22 mouse cellular contexts compared by ENCODE assay signal in genomic region chr5:82142063-82142462, GRCm38 (mm10).
DNase-seq lines count a peak whose midpoint lies in the region; ATAC-seq and TF ChIP-seq lines count a peak whose summit lies in the region.
"Had no signal": no experiment of that assay in that cellular context is flagged by ENCODE, and none has a peak within 500 bp of the region (broad histone marks: within the 10 kb centered on the region; RNA-seq: fewer than 3 reads in every experiment).

No protein-coding gene starts in this region.

- TF ChIP-seq CTCF in heart, postnatal 0 days (IDR thresholded peaks at IDR 0.05; ENCODE audit: low read depth), result no peak
- no peak for TF ChIP-seq CTCF in liver, adult 2 months (IDR thresholded peaks at IDR 0.05; ENCODE audit: low read depth, low read length)

- no peaks in the 10 kb centered on the region for H3K79me2 ChIP-seq in liver, adult 2 months (ENCODE audit: control insufficient read depth, insufficient read depth, low read length)

- no peak overlapping the region for H3K9ac ChIP-seq in heart, postnatal 0 days (replicated peaks; ENCODE audit: low read depth, low read length)
- H3K9ac ChIP-seq in kidney, embryonic 14.5 days (ENCODE audit: low read depth, low read length), result no peak overlapping the region
- H3K9ac ChIP-seq in liver, adult 2 months (ENCODE audit: low read depth, low read length), result no peak overlapping the region
- H3K9ac ChIP-seq: forebrain, embryonic 13.5 days; forebrain, postnatal 0 days; hindbrain, embryonic 14.5 days had no signal

- 74% methylated on average over 1 of the region's 1 CpGs for WGBS in heart, postnatal 0 days
- 96% methylated on average over 1 of the region's 1 CpGs for WGBS in kidney, embryonic 14.5 days
- WGBS in liver, adult 2 months, result 86% methylated on average over 1 of the region's 1 CpGs

- H3K4me1 ChIP-seq in heart, postnatal 0 days (ENCODE audit: control insufficient read depth, insufficient read depth), result no peaks in the 10 kb centered on the region
- H3K4me1 ChIP-seq in kidney, embryonic 14.5 days (ENCODE audit: control insufficient read depth, insufficient read depth, low read length), result no peaks in the 10 kb centered on the region
- no peaks in the 10 kb centered on the region for H3K4me1 ChIP-seq in liver, adult 2 months (ENCODE audit: control insufficient read depth, insufficient read depth, low read length)
- H3K4me1 ChIP-seq: embryonic facial prominence, embryonic 10.5 days; forebrain, embryonic 13.5 days; hindbrain, embryonic 10.5 days had no signal

- no peak overlapping the region for H3K4me3 ChIP-seq in heart, postnatal 0 days (ENCODE audit: low read depth, low read length)
- no peak overlapping the region for H3K4me3 ChIP-seq in kidney, embryonic 14.5 days (ENCODE audit: low read length)
- H3K4me3 ChIP-seq in liver, adult 2 months (ENCODE audit: insufficient read depth, low read depth, low read length), result no peak overlapping the region
- H3K4me3 ChIP-seq: embryonic facial prominence, embryonic 10.5 days; forebrain, embryonic 13.5 days; gastrocnemius, adult 2 months; hindbrain, embryonic 10.5 days had no signal

- H3K9me3 ChIP-seq in heart, postnatal 0 days (replicated peaks; ENCODE audit: control insufficient read depth, low read length), result 0 out of 2 replicates have a peak, but pooled peaks cover 5% of the 10 kb centered on the region
- H3K9me3 ChIP-seq in kidney, embryonic 14.5 days (ENCODE audit: control insufficient read depth, low read length), result no peaks in the 10 kb centered on the region
- H3K9me3 ChIP-seq: embryonic facial prominence, embryonic 10.5 days; forebrain, embryonic 13.5 days; G1E had no signal

- no peak for TF ChIP-seq EP300 in heart, postnatal 0 days (IDR thresholded peaks at IDR 0.05; ENCODE audit: low read depth)

- intact Hi-C loops in heart, postnatal 25 days (cut with DNase I), result no loop called here

- DNase-seq in heart, adult 18-20 months, result peak; percentile 4 to 5
- no peak for DNase-seq in heart, postnatal 25 days (ENCODE audit: low spot score)
- peak; percentile 32 for DNase-seq in heart, postnatal 0 days (ENCODE audit: low spot score)
- no peak for DNase-seq in heart, postnatal 4 days
- DNase-seq in kidney, adult 8-10 months, result peak; percentile 5 to 52
- DNase-seq in liver, adult 2 months (ENCODE audit: extremely low read depth, low read depth, low spot score), result peak; percentile 23
- DNase-seq in liver, result no peak
- DNase-seq: adrenal gland, adult 8-10 months; adrenal gland, postnatal 36 days; B cell, adult 2 months; cerebellum, adult 2 months; cerebellum, postnatal 10 days; forebrain, postnatal 0 days; gastrocnemius, adult 2 months; gastrocnemius, postnatal 25 days had no signal

- TF ChIP-seq POLR2A in liver, adult 2 months (IDR thresholded peaks at IDR 0.05; ENCODE audit: extremely low read depth, insufficient read depth, low read length), result no peak

- H3K27ac ChIP-seq in heart, postnatal 0 days (ENCODE audit: low read depth), result no peak overlapping the region
- no peak overlapping the region for H3K27ac ChIP-seq in kidney, embryonic 14.5 days (ENCODE audit: low read depth, low read length)
- no peak overlapping the region for H3K27ac ChIP-seq in liver, adult 2 months (replicated peaks; ENCODE audit: insufficient read depth, low read depth, low read length)
- H3K27ac ChIP-seq: embryonic facial prominence, embryonic 10.5 days; forebrain, embryonic 13.5 days; gastrocnemius, adult 2 months; hindbrain, embryonic 10.5 days; hindbrain, embryonic 14.5 days had no signal

- no peaks in the 10 kb centered on the region for H3K27me3 ChIP-seq in heart, postnatal 0 days (ENCODE audit: control insufficient read depth, insufficient read depth, low read length)
- H3K27me3 ChIP-seq in kidney, embryonic 14.5 days (ENCODE audit: control insufficient read depth, insufficient read depth, low read length), result no peaks in the 10 kb centered on the region
- no peaks in the 10 kb centered on the region for H3K27me3 ChIP-seq in liver, adult 2 months (ENCODE audit: control insufficient read depth, insufficient read depth, low read length)
- H3K27me3 ChIP-seq: forebrain, embryonic 13.5 days had no signal

- H3K36me3 ChIP-seq in heart, postnatal 0 days (replicated peaks; ENCODE audit: control insufficient read depth, insufficient read depth, low read length), result no peaks in the 10 kb centered on the region
- no peaks in the 10 kb centered on the region for H3K36me3 ChIP-seq in kidney, embryonic 14.5 days (ENCODE audit: control insufficient read depth, insufficient read depth, low read length)
- no peaks in the 10 kb centered on the region for H3K36me3 ChIP-seq in liver, adult 2 months (ENCODE audit: control insufficient read depth, insufficient read depth, low read length)
- H3K36me3 ChIP-seq: embryonic facial prominence, embryonic 10.5 days; G1E; hindbrain, embryonic 10.5 days had no signal

- H3K4me2 ChIP-seq in heart, postnatal 0 days (ENCODE audit: low read depth, low read length), result no peak overlapping the region
- H3K4me2 ChIP-seq in kidney, embryonic 14.5 days (replicated peaks; ENCODE audit: low read depth, low read length), result no peak overlapping the region
- H3K4me2 ChIP-seq: forebrain, embryonic 13.5 days; hindbrain, embryonic 14.5 days had no signal

- no peak; the same call in 1 of the 2 replicates for ATAC-seq in heart, postnatal 0 days (ENCODE audit: insufficient read depth, low read depth)
- ATAC-seq in kidney, embryonic 14.5 days (ENCODE audit: low FRiP score, low TSS enrichment), result no peak
- ATAC-seq: CD4-positive, CD25-positive, alpha-beta regulatory T cell, adult 4 months; forebrain, embryonic 13.5 days; forebrain, postnatal 0 days had no signal

Comparison
In these comparisons a context has a peak if more than half of its experiments do, and no peak if none do; other contexts are left out.
1. DNase-seq: peak in heart, adult 18-20 months (2 of 2), heart, postnatal 0 days (single experiment), kidney, adult 8-10 months (2 of 2) and liver, adult 2 months (single experiment); none in heart, postnatal 25 days (single experiment), heart, postnatal 4 days (single experiment) and liver (single experiment).